Mouse (Mus musculus) stomach, postnatal 0 days (tissue): ENCODE measurements around the gene Tspan11.

Experiments used
- CTCF ChIP-seq: IDR thresholded peaks from 2 replicates; pipeline ENCODE4 v1.5.1; 2016; ENCODE audit warnings: antibody characterized with exemption, low read depth, mild to moderate bottlenecking, moderate library complexity
- EP300 ChIP-seq: optimal IDR thresholded peaks from 2 replicates; pipeline ENCODE3; 2016; ENCODE audit warnings: antibody characterized with exemption

- TF ChIP-seq CTCF (no peak), EP300 (no peak)
These were observed 24.3 kb downstream of the Tspan11 start for GRCm38 (mm10) chr6:127911687-127912086.
